Mouse (Mus musculus): Measurements from ENCODE around the gene Bloc1s4. TPM values are rescaled to one million over a fixed set of nuclear protein-coding genes. Genes with fewer than 3 reads are reported as not detected.
"Not testable (repeated sequence)": the region's sequence is repeated elsewhere in the genome, so short reads cannot be mapped to it uniquely, and the experiment has no call there.

The Bloc1s4 gene
- 23.7 and 25.5 TPM in 2 replicates for polyA plus RNA-seq (2016; fragmentation: Nextera tagmentation; extraction: Ambion mirVana)

DNA sequence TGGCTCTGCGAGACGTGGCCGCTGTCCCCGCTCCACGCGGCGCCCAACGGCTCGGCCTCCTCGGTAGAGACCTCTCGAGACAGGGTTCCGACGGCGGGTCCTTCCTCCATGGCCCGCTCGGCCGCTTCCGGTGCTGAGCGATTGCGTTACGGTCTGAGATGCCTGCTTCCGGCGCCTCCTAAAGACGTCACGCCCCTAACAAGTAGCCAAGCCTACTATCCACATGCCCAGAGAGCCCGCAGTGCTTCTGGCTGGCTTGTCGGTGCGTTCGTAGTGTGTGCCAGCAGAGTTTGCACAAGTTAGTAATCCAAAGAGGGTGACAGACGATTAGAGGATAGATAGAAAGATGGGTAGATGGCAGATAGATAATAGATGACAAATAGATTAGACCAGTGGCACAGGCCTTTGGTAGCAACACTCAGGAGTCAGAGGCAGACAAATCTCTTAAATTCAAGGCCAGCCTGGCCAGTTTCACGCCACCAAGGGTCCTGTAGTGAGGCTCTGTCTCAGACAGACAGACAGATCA, at the start of gene Bloc1s4:
TSS of gene Bloc1s4 (minus strand) at position 115 of the 526 bp plus-strand sequence.
- peak within 1 kb of the TSS; percentile 87 for H3K27ac ChIP-seq
- H3K36me3 ChIP-seq = no peaks in the 10 kb centered on the region
- no peaks in the 10 kb centered on the region for H3K27me3 ChIP-seq (ENCODE audit: low read depth, poor library complexity, severe bottlenecking)
- peak; percentile 97 for DNase-seq (ENCODE audit: low spot score)
- H3K4me1 ChIP-seq = peaks cover 18% of the 10 kb centered on the region
- H3K4me3 ChIP-seq = peak within 1 kb of the TSS; percentile 100
- 6% methylated on average over 31 of the region's 31 CpGs for WGBS
- no peaks in the 10 kb centered on the region for H3K9me3 ChIP-seq (replicated peaks)

DNA sequence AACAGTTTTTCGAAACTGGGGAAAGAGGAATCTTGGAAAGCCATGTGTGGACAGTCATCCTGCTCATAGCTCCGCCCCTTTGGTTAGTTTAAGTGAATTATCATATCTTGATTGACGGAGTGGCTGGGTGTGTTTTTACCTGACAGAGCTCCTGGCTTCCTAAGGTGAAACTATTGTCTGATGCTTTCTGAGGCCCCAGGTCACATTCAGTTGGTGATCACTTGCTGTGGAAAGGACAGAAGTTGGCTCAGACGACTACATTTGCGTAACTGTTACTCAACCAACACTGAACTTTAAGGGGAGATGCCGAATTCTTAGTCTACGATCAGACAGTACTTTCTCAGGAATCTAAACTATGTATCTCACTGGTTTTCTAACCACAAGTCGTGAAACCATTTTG, 48.8 kb upstream of the Bloc1s4 start:
- no peak overlapping the region for H3K27ac ChIP-seq
- no peak for DNase-seq (ENCODE audit: low spot score)
- peaks cover 5% of the 10 kb centered on the region; the same call in 1 of the 2 replicates for H3K27me3 ChIP-seq (ENCODE audit: low read depth, poor library complexity, severe bottlenecking)
- no peaks in the 10 kb centered on the region for H3K9me3 ChIP-seq (replicated peaks)
- peaks cover 23% of the 10 kb centered on the region for H3K36me3 ChIP-seq
- peak overlapping the region; percentile 83 for H3K4me3 ChIP-seq
- WGBS = 58% methylated on average over 8 of the region's 8 CpGs
- H3K4me1 ChIP-seq = peaks cover 7% of the 10 kb centered on the region; the same call in 1 of the 2 replicates

DNA sequence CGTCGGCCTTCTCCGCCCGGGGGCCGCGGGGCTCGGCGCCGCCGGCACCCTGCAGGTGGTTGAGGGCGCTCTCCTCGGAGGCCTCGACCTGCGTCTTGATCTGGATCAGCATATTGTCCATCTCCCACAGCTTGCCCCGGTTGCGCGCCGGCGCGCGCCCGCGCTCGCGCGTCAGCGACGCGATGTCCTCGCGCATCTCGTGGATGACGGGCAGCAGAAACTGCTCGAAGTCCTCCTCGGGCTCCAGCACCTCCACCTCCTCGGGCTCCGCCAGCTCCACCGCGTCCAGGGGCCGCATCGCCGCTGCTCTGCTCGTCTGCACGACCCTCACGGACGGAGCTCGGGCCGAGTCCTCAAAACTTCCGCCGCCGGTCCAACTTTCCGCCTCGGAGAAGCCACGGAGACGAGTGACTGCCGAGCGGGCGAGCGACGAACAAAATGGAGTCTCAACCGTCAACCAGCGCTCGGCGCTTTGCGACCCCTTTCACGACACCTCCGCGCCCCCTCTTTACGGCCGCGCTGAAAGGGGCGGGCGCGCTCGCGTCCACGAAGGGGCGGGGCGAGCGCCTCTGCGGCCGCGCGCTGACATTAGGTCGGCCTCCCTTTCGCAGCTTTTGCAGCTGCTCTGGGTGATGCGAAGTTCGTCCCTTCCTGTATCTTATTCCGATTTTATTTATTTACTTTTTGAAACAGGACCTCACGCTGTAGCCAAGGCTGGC, 48.0 kb upstream of the Bloc1s4 start, which contains the start of gene Mrfap1:
TSS of gene Mrfap1 (minus strand) at position 477 of the 719 bp plus-strand sequence.
- WGBS = under 1% methylated on average over 90 of the region's 90 CpGs
- peak within 1 kb of the TSS; percentile 92 for H3K27ac ChIP-seq
- not testable (repeated sequence) for H3K9me3 ChIP-seq (replicated peaks)

DNA sequence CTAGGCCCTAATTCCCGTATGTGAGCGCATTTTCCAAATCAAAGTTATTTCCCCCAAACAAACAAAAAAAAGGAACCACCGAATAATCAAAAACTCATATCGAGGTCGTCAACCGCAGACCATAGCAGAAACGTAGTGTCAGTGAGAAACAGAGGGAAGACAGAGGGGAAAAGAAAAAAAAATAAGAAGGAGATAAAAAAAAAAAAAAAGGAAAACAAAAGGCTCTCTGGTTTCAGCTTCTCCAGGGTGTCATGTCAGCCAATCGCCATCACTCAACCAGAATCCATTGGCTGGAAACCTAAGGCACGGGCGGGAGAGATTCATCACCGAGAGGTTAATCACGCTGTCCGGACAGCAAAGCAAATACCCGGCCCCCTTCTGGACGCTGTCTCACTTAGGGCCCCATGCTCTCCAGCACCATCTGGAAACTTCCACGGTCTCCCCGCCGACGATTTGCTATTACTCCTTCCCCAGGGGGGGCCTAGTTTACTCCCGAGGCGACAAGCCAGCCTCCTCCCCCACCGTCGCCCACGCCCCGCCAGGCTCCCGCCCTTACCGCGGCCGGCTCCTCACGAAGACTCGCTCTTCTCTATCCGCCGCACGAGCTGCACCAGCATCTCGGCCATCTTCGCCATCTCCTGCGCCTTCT, 47.3 kb upstream of the Bloc1s4 start:
- WGBS = 5% methylated on average over 35 of the region's 37 CpGs
- not testable (repeated sequence) for H3K27me3 ChIP-seq (ENCODE audit: low read depth, poor library complexity, severe bottlenecking); H3K9me3 ChIP-seq (replicated peaks); H3K4me1 ChIP-seq
- Histone ChIP-seq H3K36me3 (peaks cover 27% of the 10 kb centered on the region), H3K27ac (peak overlapping the region; percentile 92), H3K4me3 (peak overlapping the region; percentile 83)
- DNase-seq (ENCODE audit: low spot score) = peak; percentile 71

More for the DNA sequence above, 48.0 kb upstream of the Bloc1s4 start, which contains the start of gene Mrfap1:
- peak within 1 kb of the TSS; percentile 83 for H3K4me3 ChIP-seq
- peak; percentile 97 for DNase-seq (ENCODE audit: low spot score)
- not testable (repeated sequence) for H3K27me3 ChIP-seq (ENCODE audit: low read depth, poor library complexity, severe bottlenecking); H3K4me1 ChIP-seq
- peaks cover 23% of the 10 kb centered on the region for H3K36me3 ChIP-seq

DNA sequence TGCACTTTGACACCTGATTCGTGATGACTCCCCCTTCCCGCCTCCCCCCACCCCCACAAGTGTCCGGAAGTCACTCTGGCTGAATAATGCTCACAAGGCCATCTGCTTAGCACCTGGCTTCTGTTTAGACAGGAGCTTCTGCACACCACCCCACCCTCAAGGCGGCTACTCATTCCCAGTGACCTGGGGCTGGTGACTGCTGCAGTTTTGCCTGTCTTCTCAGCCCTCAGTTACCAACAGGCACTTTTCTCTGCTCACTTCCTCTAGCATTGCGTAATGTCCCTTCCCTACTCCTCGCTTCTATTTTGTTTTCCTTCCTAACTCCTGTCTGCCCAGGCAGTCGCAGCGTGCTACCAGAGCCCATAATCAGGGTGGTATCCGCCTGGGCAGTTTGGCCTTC, 43.4 kb upstream of the Bloc1s4 start:
- WGBS = 83% methylated on average over 9 of the region's 9 CpGs
- no peak for DNase-seq (ENCODE audit: low spot score)
- Histone ChIP-seq H3K9me3 (replicated peaks) (no peaks in the 10 kb centered on the region), H3K4me3 (no peak overlapping the region), H3K27ac (no peak overlapping the region), H3K4me1 (peaks cover 4% of the 10 kb centered on the region; the same call in 1 of the 2 replicates), H3K27me3 (ENCODE audit: low read depth, poor library complexity, severe bottlenecking) (no peaks in the 10 kb centered on the region), H3K36me3 (peaks cover 30% of the 10 kb centered on the region)

DNA sequence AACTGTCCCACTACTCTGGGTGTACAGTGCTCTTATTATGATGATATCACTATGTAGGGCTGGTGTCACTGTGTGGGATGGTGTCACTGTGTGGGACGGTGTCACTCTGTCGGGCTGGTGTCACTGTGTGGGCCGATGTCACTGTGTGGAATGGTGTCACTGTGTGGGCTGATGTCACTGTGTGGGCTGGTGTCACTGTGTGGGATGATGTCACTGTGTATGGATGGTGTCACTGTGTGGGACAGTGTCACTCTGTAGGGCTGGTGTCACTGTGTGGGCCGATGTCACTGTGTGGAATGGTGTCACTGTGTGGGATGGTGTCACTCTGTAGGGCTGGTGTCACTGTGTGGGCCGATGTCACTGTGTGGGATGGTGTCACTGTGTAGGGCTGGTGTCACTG, 37.6 kb upstream of the Bloc1s4 start:
- Histone ChIP-seq H3K27ac (no peak overlapping the region), H3K27me3 (ENCODE audit: low read depth, poor library complexity, severe bottlenecking) (no peaks in the 10 kb centered on the region)

DNA sequence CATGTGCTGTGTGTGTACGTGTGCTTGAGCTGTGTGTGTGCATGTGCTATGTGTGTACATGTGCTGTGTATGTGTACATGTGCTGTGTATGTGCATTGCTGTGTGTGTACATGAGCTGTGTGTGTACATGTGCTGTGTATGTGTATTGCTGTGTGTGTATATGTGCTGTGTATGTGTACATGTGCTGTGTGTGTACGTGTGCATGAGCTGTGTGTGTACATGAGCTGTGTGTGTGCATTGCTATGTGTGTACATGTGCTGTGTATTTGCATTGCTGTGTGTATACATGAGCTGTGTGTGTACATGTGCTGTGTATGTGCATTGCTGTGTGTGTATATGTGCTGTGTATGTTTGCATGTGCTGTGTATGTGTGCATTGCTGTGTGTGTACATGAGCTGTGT, 31.1 kb upstream of the Bloc1s4 start:
- 87% methylated on average over 2 of the region's 2 CpGs for whole genome bisulfite sequencing
- Histone ChIP-seq H3K4me1 (peaks cover 6% of the 10 kb centered on the region; the same call in 1 of the 2 replicates), H3K36me3 (no peaks in the 10 kb centered on the region), H3K4me3 (no peak overlapping the region), H3K27ac (no peak overlapping the region), H3K9me3 (replicated peaks) (peaks cover 4% of the 10 kb centered on the region; the same call in 1 of the 2 replicates), H3K27me3 (ENCODE audit: low read depth, poor library complexity, severe bottlenecking) (no peaks in the 10 kb centered on the region)
- no peak for DNase-seq (ENCODE audit: low spot score)

More for the DNA sequence above, 37.6 kb upstream of the Bloc1s4 start:
- Histone ChIP-seq H3K9me3 (replicated peaks) (0 out of 2 replicates have a peak, but pooled peaks cover 4% of the 10 kb centered on the region), H3K4me3 (no peak overlapping the region), H3K36me3 (peaks cover 6% of the 10 kb centered on the region; the same call in 1 of the 2 replicates), H3K4me1 (no peaks in the 10 kb centered on the region)
- 95% methylated on average over 5 of the region's 5 CpGs for WGBS
- no peak for DNase-seq (ENCODE audit: low spot score)

DNA sequence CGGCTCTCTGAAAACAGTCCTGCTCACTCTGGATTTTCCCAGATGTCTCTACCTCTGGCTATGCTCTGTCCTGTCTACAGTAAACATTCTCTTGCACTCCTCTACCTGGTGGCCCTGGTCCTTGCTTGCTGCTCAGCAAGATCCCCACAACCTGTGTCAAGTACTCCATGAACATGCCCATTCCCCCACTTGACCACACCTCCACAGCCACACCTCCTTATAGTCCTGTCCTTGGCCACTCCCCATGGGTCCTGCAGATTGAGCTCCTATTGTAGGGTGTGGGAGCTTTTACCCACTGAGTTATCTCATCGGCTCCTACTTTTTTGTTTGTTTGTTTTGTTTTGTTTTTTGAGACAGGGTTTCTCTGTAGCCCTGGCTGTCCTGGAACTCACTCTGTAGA, 30.5 kb upstream of the Bloc1s4 start:
- H3K9me3 ChIP-seq (replicated peaks) = no peaks in the 10 kb centered on the region; the same call in 1 of the 2 replicates
- DNase-seq (ENCODE audit: low spot score) = no peak
- no peaks in the 10 kb centered on the region for H3K36me3 ChIP-seq
- H3K27me3 ChIP-seq (ENCODE audit: low read depth, poor library complexity, severe bottlenecking) = no peaks in the 10 kb centered on the region
- no peak overlapping the region for H3K27ac ChIP-seq
- 94% methylated on average over 1 of the region's 2 CpGs for WGBS
- H3K4me1 ChIP-seq = peaks cover 6% of the 10 kb centered on the region; the same call in 1 of the 2 replicates
- no peak overlapping the region for H3K4me3 ChIP-seq

DNA sequence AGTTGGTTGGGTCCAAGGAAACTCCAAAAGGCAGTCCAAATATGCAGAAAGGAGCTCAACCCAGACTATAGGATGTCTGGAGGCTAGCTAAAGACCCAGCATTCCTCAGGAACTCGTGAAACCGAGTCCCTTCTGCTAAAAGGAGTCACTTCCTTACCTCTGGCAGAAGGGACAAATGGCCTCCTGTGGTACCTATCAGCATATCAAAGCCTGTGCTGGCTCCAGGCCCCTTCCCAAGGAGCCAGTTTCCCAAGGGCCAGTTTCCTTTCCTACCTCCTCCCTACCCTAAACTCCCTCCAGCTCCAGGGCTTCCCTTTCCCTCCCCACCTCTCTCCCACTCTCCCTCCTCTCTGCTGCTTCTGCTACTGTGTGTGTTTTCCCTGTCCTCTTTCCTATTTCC, 28.7 kb upstream of the Bloc1s4 start:
- Histone ChIP-seq H3K36me3 (no peaks in the 10 kb centered on the region), H3K27ac (no peak overlapping the region), H3K27me3 (ENCODE audit: low read depth, poor library complexity, severe bottlenecking) (no peaks in the 10 kb centered on the region), H3K4me1 (peaks cover 6% of the 10 kb centered on the region; the same call in 1 of the 2 replicates), H3K4me3 (no peak overlapping the region), H3K9me3 (replicated peaks) (no peaks in the 10 kb centered on the region; the same call in 1 of the 2 replicates)
- 7% methylated on average over 2 of the region's 2 CpGs for WGBS
- no peak for DNase-seq (ENCODE audit: low spot score)

DNA sequence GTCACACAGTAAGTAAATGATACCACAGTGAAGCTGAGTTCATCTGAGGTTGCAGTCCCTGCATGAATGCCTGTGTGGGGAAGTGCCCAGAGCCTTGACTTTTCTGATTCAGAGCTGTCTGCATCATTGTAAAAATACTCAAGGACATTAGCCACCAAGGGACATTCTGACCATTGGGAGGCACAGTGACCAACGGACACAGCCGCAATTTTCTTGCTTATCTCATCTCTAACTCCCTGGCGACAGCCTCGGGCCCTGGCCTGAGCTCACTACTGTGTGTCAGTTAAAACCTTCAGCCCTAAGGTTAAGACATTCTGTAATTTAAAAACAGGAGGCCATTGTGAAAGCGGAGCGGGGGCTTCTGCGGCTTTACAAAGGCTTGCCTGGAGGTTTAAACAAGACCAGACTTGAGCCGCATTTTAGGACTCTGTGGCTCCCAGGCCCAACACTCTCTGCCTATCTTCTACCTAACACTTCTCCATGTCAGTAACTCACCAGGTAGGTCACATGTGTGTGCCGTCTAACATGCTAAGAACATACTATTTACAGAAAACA, 27.6 kb upstream of the Bloc1s4 start:
- Histone ChIP-seq H3K27me3 (ENCODE audit: low read depth, poor library complexity, severe bottlenecking) (no peaks in the 10 kb centered on the region), H3K9me3 (replicated peaks) (no peaks in the 10 kb centered on the region; the same call in 1 of the 2 replicates), H3K4me1 (peaks cover 6% of the 10 kb centered on the region; the same call in 1 of the 2 replicates), H3K36me3 (no peaks in the 10 kb centered on the region), H3K27ac (0 out of 2 replicates have a peak overlapping the region, but pooled peaks have one; percentile 0), H3K4me3 (no peak overlapping the region)
- DNase-seq (ENCODE audit: low spot score) = no peak
- 30% methylated on average over 9 of the region's 9 CpGs for WGBS

DNA sequence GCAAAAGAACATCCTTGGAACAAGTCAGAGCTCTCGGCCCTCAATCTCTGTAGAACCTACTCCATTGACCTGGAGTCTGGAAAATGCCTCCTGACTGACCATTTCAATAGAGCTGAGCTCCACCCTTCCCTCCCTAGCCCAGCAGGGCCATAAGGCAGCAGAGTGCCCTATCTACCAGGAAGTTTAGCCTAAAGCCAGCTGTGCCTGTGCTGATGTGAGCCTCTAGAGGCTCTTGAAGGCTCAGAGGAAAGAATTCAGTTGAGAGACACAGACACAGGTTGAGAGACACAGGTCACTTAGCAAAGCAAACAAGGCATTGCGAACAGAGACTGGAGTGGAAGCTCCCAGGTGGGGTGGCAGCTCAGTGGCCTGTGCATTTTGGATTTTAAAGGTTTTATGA, 26.9 kb upstream of the Bloc1s4 start:
- Histone ChIP-seq H3K9me3 (replicated peaks) (no peaks in the 10 kb centered on the region; the same call in 1 of the 2 replicates), H3K36me3 (no peaks in the 10 kb centered on the region), H3K4me3 (no peak overlapping the region), H3K4me1 (peaks cover 6% of the 10 kb centered on the region; the same call in 1 of the 2 replicates), H3K27ac (no peak overlapping the region), H3K27me3 (ENCODE audit: low read depth, poor library complexity, severe bottlenecking) (no peaks in the 10 kb centered on the region)
- 84% methylated on average over 2 of the region's 2 CpGs for WGBS
- no peak for DNase-seq (ENCODE audit: low spot score)

DNA sequence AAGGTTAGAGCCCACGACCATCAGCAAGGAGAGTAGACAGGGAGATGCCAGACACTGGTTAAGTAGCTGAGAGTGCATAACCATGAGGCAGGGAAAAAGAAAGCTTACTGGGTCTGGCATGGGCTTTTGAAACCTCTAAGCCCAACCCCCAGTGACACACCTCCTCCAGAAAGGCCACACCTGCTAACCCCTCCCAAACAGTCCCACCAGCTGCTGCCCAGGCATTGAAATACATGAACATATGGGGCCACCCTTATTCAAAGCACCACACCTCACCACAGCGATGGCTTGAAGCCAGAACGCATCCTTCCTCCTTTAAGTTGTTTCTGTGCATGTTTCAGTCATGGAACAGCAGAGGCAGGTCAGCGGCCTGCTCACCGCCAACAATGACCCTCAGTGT, 24.1 kb upstream of the Bloc1s4 start:
- no peak overlapping the region for H3K4me3 ChIP-seq
- H3K27me3 ChIP-seq (ENCODE audit: low read depth, poor library complexity, severe bottlenecking) = no peaks in the 10 kb centered on the region
- H3K27ac ChIP-seq = no peak overlapping the region
- no peak for DNase-seq (ENCODE audit: low spot score)
- no peaks in the 10 kb centered on the region for H3K9me3 ChIP-seq (replicated peaks)
- 87% methylated on average over 5 of the region's 5 CpGs for WGBS
- peaks cover 6% of the 10 kb centered on the region; the same call in 1 of the 2 replicates for H3K4me1 ChIP-seq
- no peaks in the 10 kb centered on the region for H3K36me3 ChIP-seq
